Mouse (Mus musculus) heart, adult 11 months (tissue): ENCODE data around the gene Pappa.

Source experiments
- DNase-seq: peaks from one replicate; pipeline ENCODE4 v3.0.0; 2022

Pappa gene

GRCm38 (mm10) chr4:65278451-65279271 lies 154.7 kb downstream of the Pappa start:
- DNase-seq, result peak; percentile 85

- DNase-seq, result peak; percentile 90
Measured at GRCm38 (mm10) chr4:65279272-65279653, 155.3 kb downstream of the Pappa start.

- DNase-seq, result no peak
Measured at GRCm38 (mm10) chr4:65279979-65280677, 156.2 kb downstream of the Pappa start.

DNA sequence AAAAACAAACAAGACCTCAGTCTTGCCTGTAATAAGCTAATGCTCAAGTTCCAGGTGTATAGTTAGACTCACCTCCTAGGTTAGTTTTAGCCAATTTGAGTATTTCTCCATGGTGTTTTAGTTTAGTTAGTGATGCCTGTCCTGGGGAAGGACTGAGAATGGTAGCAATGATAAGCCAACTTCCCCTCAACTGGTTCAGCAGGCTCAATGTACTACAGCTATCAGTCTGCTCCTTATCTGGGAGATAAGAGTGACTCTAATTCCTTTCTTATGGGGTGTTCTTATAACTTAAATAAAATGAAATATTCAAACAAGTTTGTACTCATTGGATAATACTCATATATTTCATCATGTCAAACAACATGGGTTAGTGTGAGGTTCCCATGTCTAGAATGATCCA lies 156.9 kb downstream of the Pappa start:
- no peak for DNase-seq

DNA sequence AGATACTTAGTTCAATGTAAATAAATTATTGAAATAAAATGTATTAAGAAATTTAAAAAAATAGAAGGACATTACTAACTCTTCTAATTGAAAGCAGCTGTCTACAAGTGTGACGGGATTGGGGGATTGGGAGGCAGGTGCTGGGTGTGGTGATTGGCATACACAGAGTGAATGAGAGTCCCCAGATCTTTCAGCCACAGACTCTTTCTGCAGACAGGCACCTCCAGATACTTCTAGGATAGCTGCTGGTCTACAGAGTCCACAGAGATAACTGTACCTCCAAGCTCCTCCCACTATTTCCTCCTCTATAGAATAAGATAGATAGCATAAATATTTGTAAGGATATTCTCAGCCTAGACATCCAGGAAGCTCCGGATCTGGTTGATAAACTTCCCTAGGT lies 159.6 kb downstream of the Pappa start:
- DNase-seq, result no peak

DNA sequence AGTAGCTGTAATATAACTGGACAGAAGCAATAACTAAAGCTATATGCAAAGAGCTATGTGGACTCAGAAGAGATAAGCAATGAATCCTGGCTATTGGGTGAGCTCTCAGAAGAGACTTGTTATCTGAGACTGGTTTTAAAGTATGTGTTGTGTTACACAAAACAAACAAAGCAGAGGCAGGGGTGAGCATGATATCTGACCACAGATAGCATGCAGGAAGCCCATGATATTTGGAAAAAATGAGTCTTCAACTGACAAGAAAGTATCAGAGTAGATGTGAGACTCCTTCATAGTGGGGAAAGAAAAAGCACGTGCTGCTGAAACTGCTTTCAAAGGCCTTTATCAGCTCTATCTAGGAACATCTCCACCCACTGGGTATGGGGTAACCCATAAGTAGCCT lies 161.2 kb downstream of the Pappa start:
- DNase-seq, result no peak

GRCm38 (mm10) chr4:65289247-65289646 lies 165.3 kb downstream of the Pappa start:
- DNase-seq, result no peak

DNA sequence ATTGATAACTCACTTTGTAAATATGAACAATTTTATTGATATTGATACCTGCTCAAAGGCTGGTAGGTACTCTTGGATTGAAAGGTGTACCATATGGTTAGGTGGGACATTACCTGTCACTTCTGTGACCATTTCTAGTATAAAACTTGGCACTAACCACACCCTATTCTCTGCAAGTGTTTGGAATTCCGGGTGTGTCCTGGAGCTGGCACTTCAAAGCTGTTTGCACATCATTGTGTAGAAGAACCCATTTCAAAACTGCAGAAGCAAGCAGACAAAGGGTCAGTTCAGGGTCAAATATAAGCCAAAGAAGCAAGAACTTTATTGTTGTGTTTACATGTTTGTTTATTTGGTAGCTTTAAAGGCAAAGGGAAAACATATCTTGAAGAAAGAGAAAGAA lies 171.8 kb downstream of the Pappa start:
- DNase-seq, result no peak

DNA sequence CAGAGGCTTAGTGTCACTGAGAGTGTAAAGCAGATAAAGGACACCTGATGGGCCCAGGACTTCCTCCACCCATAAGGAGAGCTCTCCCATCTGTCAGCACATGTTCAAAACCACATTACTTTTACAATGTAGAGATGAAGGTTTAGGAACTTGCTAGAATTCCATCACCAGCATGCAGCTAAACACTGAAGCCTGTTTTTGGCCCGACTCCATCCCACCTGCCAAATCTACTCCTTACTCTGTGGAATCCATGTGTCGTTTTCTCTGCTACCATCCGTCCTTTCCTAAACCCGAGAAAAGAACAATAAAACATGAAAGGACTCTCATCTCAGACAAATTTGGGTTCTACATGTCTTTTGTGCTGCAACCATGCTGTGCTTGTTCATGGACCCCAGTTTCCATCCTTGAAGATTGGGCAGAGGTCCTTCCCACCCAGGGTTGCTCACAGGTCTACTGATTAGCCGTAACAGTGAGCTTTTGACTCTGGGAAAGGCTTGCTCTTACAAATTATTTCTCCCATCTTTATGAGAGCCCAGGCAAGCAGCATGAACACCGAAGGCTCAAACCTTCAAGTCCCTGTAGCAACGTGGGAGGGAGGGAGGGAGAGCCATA lies 172.5 kb downstream of the Pappa start:
- DNase-seq, result no peak

DNA sequence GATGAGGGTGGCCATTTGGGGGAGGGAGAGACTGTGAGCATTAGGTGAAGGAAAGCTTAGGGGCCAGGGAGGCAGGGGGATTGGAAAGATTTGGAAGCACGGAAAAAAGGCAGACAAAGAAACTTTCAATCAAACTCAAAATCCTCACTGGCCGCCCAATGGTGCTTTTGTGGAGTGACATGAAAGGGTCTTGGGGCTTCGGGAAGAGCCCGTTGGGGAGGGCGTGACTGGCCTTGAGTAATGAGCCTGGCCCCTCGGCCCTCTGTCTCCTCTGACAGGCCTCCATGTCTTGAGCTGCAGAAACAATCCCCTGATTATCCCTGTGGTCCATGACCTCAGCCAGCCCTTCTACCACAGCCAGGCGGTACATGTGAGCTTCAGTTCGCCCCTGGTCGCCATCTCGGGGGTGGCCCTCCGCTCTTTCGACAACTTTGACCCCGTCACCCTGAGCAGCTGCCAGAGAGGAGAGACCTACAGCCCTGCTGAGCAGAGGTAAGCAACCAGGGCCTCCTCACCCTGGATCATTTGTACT lies 173.1 kb downstream of the Pappa start:
- DNase-seq, result no peak

DNA sequence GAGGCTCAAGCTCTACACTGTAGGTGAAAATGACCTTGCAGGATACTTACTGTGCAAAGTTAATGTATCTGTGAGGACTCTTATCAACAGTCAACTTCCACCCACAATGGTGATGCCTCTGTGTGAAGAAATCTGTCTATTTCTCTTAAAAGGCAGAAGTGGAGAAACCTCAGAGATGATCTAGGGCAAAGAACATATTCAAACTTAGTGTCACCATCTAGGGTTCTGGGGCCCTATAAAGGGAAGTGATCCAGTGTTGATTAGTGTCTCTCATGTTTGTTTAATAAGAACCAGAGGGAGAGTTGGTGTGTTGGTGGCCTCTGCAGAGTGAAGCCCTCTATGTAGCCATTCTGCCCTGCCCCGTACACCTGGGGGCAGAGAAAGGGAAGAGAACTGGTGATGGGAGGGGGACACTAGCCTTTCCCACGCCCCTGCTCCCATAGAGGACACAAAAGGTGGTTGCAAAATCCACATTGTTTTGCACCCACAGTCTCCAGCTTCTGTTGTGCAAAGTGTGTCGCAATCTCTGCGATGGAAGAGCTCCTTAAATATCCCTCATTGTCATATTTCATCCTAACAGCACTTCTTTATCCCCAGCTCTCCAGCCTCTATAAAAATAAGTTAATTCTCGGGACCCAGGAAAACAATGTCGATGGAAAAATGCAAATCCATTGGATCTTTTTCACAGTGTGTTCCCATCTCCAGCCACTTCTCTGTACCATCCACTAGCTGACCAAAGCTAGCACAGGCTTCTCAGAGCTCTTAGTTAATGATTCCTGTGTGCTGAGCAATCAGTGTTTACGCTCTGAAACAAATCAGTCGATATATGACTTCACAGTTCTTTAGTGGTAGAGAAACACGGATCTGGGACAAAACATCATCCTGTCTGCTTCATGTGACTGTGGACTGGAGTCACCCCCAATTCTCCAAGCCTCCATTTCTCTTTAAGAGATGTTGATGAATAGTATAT lies 174.5 kb downstream of the Pappa start:
- no peak for DNase-seq

GRCm38 (mm10) chr4:65299365-65299764 lies 175.4 kb downstream of the Pappa start:
- peak; percentile 93 for DNase-seq

GRCm38 (mm10) chr4:65300431-65300830 lies 176.5 kb downstream of the Pappa start:
- no peak for DNase-seq

GRCm38 (mm10) chr4:65302666-65303065 lies 178.7 kb downstream of the Pappa start:
- no peak for DNase-seq

DNA sequence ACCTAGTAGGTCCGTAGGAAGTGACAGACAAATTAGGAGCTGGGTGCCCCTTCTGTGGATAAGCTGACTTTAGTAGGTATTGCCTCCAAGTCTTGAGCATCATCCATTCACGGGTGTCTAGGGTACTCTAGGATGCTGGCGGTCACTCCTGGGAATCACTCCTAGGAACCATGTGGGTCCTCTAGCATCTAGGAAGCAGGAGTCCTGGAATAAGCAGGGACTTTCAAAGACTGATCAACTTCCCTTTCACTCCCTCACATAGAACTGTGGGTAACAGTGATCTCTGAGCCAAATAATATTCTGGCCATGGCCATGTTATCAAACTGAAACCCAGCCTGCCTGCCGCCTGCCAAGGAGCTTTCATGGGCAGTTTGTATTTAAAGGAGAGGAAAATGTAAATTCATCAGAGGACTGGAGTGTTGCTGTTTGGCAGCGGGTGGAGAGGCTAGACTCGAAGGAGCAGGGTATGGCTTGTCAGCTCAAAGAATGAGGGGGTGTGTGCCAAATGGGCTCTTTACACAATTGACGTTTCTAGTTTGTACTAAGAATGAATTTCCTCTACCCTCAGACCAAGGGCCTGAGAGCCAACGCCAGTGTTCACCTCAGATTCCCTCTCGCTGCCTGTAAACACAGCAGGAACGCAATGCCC lies 194.0 kb downstream of the Pappa start:
- DNase-seq, result peak; percentile 93

- DNase-seq, result peak; percentile 83
Measured at GRCm38 (mm10) chr4:65321340-65321739, 197.4 kb downstream of the Pappa start.

- peak; percentile 98 for DNase-seq
Measured at GRCm38 (mm10) chr4:65321959-65322358, 198.0 kb downstream of the Pappa start.

DNA sequence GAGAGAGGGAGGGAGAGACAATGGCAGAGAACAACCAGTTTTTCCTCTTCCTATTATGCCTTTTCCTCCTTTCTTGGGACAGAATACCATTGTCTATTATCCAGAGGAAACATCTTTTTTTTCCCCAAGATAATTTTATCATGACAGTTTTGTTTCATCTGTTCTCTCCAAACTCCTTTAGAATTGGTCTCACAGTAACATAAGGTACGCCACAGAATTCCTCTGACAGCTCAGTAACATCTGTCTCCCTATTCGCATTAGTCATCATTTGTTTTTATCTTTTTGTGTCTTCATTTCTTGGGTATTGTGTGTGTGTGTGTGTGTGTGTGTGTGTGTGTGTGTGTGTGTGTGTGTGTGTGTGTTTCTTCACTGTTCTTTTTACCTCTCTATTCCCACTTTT lies 201.8 kb downstream of the Pappa start:
- DNase-seq, result no peak

- DNase-seq, result no peak
Measured at GRCm38 (mm10) chr4:65328486-65329308, 204.7 kb downstream of the Pappa start.

DNA sequence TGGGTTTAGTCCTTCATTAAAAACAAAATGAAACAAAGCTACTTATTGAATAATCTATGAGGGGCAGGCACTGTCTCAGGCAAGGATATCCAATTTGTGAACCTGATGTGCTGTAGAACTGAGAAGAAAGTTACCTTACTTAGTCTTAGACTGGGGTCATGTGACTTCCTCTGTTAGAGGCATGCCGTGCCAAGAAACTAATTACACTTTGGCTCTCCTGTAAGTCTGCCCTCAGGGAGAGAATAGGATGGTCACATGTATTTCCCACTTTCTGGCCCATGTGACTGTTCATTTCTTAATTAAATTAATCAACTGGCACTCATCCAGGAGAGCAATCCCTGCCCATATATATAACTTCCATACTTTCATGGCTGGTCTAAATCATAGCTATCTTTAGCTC lies 209.7 kb downstream of the Pappa start:
- no peak for DNase-seq

DNA sequence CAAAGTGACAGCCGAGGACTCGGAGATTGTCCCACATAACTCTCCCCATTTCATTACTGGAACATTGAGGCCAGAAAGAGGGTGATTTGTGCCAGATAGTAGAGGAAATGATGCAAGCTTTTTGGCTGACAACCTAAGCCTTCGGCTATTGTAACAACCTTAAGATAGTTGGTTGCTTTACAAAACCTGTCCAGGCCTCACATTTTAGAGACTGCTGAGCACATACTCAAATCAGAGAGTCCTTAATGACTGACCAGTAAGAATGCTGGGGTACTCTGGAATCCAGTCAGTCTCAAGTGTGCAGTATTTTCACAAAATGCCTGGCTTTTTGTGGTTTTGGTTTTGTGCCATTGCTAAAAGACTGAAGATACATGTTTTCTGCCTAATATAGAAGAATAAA lies 217.8 kb downstream of the Pappa start:
- DNase-seq, result no peak
